Mouse (Mus musculus) gastrocnemius, postnatal 36 days (tissue): Measurements from ENCODE around the gene Pik3c2b. TPM values are rescaled to one million over a fixed set of nuclear protein-coding genes. Genes with fewer than 3 reads are reported as not detected.
A peak's percentile ranks its signal among the peaks of the same experiment; 100 is the strongest.

Experiments
- DNase-seq, 2 experiments: peaks; one replicate each; pipeline ENCODE4 v3.0.0; 2022
- intact Hi-C: fragments of 180-260 bp; cut with DNase I; formaldehyde crosslinking; loops from one replicate; pipeline ENCODE4 v1.15.1; 2025
- total RNA-seq, 2 experiments: library from RNA; stranded (reverse); gene quantifications; 2 replicates each; pipeline ENCODE4 v1.2.3; 2021

The Pik3c2b gene
- total RNA-seq, 2 experiments from 2014 or later: 9.3 to 11.1 TPM

GRCm38 (mm10) chr1:133129471-133130221, 84.2 kb downstream of the Pik3c2b start:
- intact Hi-C loops: no loop called here

GRCm38 (mm10) chr1:133130638-133131560, 85.4 kb downstream of the Pik3c2b start, which contains the start of gene Ppp1r15b:
TSS of gene Ppp1r15b (plus strand) at chr1:133131143.
- intact Hi-C loops: no loop called here
- DNase-seq: peak; percentile 94 to 98

More at GRCm38 (mm10) chr1:133129471-133130221, 84.2 kb downstream of the Pik3c2b start:
- no peak for DNase-seq

- intact Hi-C loops: no loop called here
- no peak for DNase-seq
Measured at GRCm38 (mm10) chr1:133131561-133131905, 86.1 kb downstream of the Pik3c2b start.

GRCm38 (mm10) chr1:133131936-133132335, 86.5 kb downstream of the Pik3c2b start:
- intact Hi-C loops: no loop called here
- no peak for DNase-seq

- intact Hi-C loops: no loop called here
Measured at GRCm38 (mm10) chr1:133132388-133133326, 87.2 kb downstream of the Pik3c2b start.

GRCm38 (mm10) chr1:133133425-133133824, 88.0 kb downstream of the Pik3c2b start:
- intact Hi-C loops: no loop called here
- DNase-seq: no peak

More at GRCm38 (mm10) chr1:133132388-133133326, 87.2 kb downstream of the Pik3c2b start:
- no peak for DNase-seq

GRCm38 (mm10) chr1:133134071-133134470, 88.6 kb downstream of the Pik3c2b start:
- DNase-seq: no peak
- intact Hi-C loops: no loop called here

- intact Hi-C loops: no loop called here
- no peak for DNase-seq
Measured at GRCm38 (mm10) chr1:133134881-133135280, 89.4 kb downstream of the Pik3c2b start.

GRCm38 (mm10) chr1:133135808-133136207, 90.3 kb downstream of the Pik3c2b start:
- intact Hi-C loops: no loop called here

GRCm38 (mm10) chr1:133138401-133138800, 92.9 kb downstream of the Pik3c2b start:
- intact Hi-C loops: no loop called here
- no peak for DNase-seq

More at GRCm38 (mm10) chr1:133135808-133136207, 90.3 kb downstream of the Pik3c2b start:
- no peak for DNase-seq

GRCm38 (mm10) chr1:133146014-133147009, 100.8 kb downstream of the Pik3c2b start:
- intact Hi-C loops: no loop called here
- no peak for DNase-seq

- no peak for DNase-seq
- intact Hi-C loops: no loop called here
Measured at GRCm38 (mm10) chr1:133147324-133147723, 101.9 kb downstream of the Pik3c2b start.

GRCm38 (mm10) chr1:133148122-133148521, 102.7 kb downstream of the Pik3c2b start:
- intact Hi-C loops: no loop called here
- DNase-seq: no peak

GRCm38 (mm10) chr1:133150556-133150955, 105.1 kb downstream of the Pik3c2b start:
- no peak for DNase-seq
- intact Hi-C loops: no loop called here

- no peak for DNase-seq
- intact Hi-C loops: no loop called here
Measured at GRCm38 (mm10) chr1:133152213-133152612, 106.7 kb downstream of the Pik3c2b start.

- DNase-seq: no peak
- intact Hi-C loops: no loop called here
Measured at GRCm38 (mm10) chr1:133155270-133155669, 109.8 kb downstream of the Pik3c2b start.
